Mouse (Mus musculus): ENCODE data around the gene Gpr84.

The Gpr84 gene

GRCm38 (mm10) chr15:103318201-103318816 is 7.9 kb upstream of the Gpr84 start:
- TF ChIP-seq GATA4 (IDR thresholded peaks at IDR 0.05; ENCODE audit: insufficient replicate concordance, low read length), result no peak

GRCm38 (mm10) chr15:103317731-103318130 is 7.3 kb upstream of the Gpr84 start:
- TF ChIP-seq GATA4 (IDR thresholded peaks at IDR 0.05; ENCODE audit: insufficient replicate concordance, low read length), result no peak

GRCm38 (mm10) chr15:103317120-103317519 is 6.7 kb upstream of the Gpr84 start:
- TF ChIP-seq GATA4 (IDR thresholded peaks at IDR 0.05; ENCODE audit: insufficient replicate concordance, low read length), result no peak

- no peak for TF ChIP-seq GATA4 (IDR thresholded peaks at IDR 0.05; ENCODE audit: insufficient replicate concordance, low read length)
These were observed 5.8 kb upstream of the Gpr84 start for GRCm38 (mm10) chr15:103315979-103316776.

GRCm38 (mm10) chr15:103315011-103315502 is 4.6 kb upstream of the Gpr84 start:
- no peak for TF ChIP-seq GATA4 (IDR thresholded peaks at IDR 0.05; ENCODE audit: insufficient replicate concordance, low read length)

- no peak for TF ChIP-seq GATA4 (IDR thresholded peaks at IDR 0.05; ENCODE audit: insufficient replicate concordance, low read length)
These were observed 3.8 kb upstream of the Gpr84 start for GRCm38 (mm10) chr15:103314181-103314580.

GRCm38 (mm10) chr15:103313495-103314095 is 3.2 kb upstream of the Gpr84 start:
- no peak for TF ChIP-seq GATA4 (IDR thresholded peaks at IDR 0.05; ENCODE audit: insufficient replicate concordance, low read length)

GRCm38 (mm10) chr15:103308876-103309580 is 1.4 kb downstream of the Gpr84 start:
- TF ChIP-seq GATA4 (IDR thresholded peaks at IDR 0.05; ENCODE audit: insufficient replicate concordance, low read length), result no peak

GRCm38 (mm10) chr15:103308056-103308875 is 2.1 kb downstream of the Gpr84 start:
- no peak for TF ChIP-seq GATA4 (IDR thresholded peaks at IDR 0.05; ENCODE audit: insufficient replicate concordance, low read length)

- TF ChIP-seq GATA4 (IDR thresholded peaks at IDR 0.05; ENCODE audit: insufficient replicate concordance, low read length), result no peak
These were observed 3.3 kb downstream of the Gpr84 start for GRCm38 (mm10) chr15:103307125-103307524.

- TF ChIP-seq GATA4 (IDR thresholded peaks at IDR 0.05; ENCODE audit: insufficient replicate concordance, low read length), result no peak
These were observed 4.4 kb downstream of the Gpr84 start for GRCm38 (mm10) chr15:103305792-103306645.

- peak; percentile 32; the same call in 1 of the 2 replicates for TF ChIP-seq GATA4 (IDR thresholded peaks at IDR 0.05; ENCODE audit: insufficient replicate concordance, low read length)
These were observed 5.2 kb downstream of the Gpr84 start for GRCm38 (mm10) chr15:103305070-103305678.

- TF ChIP-seq GATA4 (IDR thresholded peaks at IDR 0.05; ENCODE audit: insufficient replicate concordance, low read length), result no peak
These were observed 5.8 kb downstream of the Gpr84 start for GRCm38 (mm10) chr15:103304616-103304969.

Measured in liver, adult (tissue).